Mouse (Mus musculus): ENCODE data around the gene Lrrc4b. TPM values are rescaled to one million over a fixed set of nuclear protein-coding genes. Genes with fewer than 3 reads are reported as not detected.

The Lrrc4b gene
- polyA plus RNA-seq, 1 experiment: not detected

- TF ChIP-seq POLR2A (IDR thresholded peaks at IDR 0.05; ENCODE audit: borderline replicate concordance, low read depth, low read length) (no peak), CTCF (IDR thresholded peaks at IDR 0.05; ENCODE audit: low read depth, low read length) (peak; percentile 72)
Measured at GRCm38 (mm10) chr7:44501563-44502115, 72.8 kb downstream of the Lrrc4b start.

GRCm38 (mm10) chr7:44507491-44507890 lies 78.7 kb downstream of the Lrrc4b start:
- TF ChIP-seq CTCF (IDR thresholded peaks at IDR 0.05; ENCODE audit: low read depth, low read length): no peak
- TF ChIP-seq POLR2A (IDR thresholded peaks at IDR 0.05; ENCODE audit: borderline replicate concordance, low read depth, low read length): no peak
- H3K4me3 ChIP-seq (ENCODE audit: insufficient read depth, low read length): no peak overlapping the region

More at GRCm38 (mm10) chr7:44501563-44502115, 72.8 kb downstream of the Lrrc4b start:
- Histone ChIP-seq H3K4me3 (ENCODE audit: insufficient read depth, low read length) (no peak overlapping the region), H3K27ac (ENCODE audit: insufficient read depth, low read depth, low read length) (no peak overlapping the region), H3K4me1 (ENCODE audit: control insufficient read depth, insufficient read depth, low read length) (peaks cover 5% of the 10 kb centered on the region)

More at GRCm38 (mm10) chr7:44507491-44507890, 78.7 kb downstream of the Lrrc4b start:
- Histone ChIP-seq H3K4me1 (ENCODE audit: control insufficient read depth, insufficient read depth, low read length) (no peaks in the 10 kb centered on the region), H3K27ac (ENCODE audit: insufficient read depth, low read depth, low read length) (no peak overlapping the region)

Other genes with a start within 250 kb of the Lrrc4b start
- not detected in 2 replicates for gene Klk1b24, start 240.8 kb upstream of the Lrrc4b start, polyA plus RNA-seq (2012; ENCODE audit: insufficient read depth, insufficient read length, missing spikeins)
- not detected in 2 replicates for gene Klk1b3, start 230.8 kb upstream of the Lrrc4b start, polyA plus RNA-seq (2012; ENCODE audit: insufficient read depth, insufficient read length, missing spikeins)
- not detected in 2 replicates for gene Klk1b4, start 221.6 kb upstream of the Lrrc4b start, polyA plus RNA-seq (2012; ENCODE audit: insufficient read depth, insufficient read length, missing spikeins)
- not detected in 2 replicates for gene Klk1b5, start 213.1 kb upstream of the Lrrc4b start, polyA plus RNA-seq (2012; ENCODE audit: insufficient read depth, insufficient read length, missing spikeins)
- not detected in 2 replicates for gene Klk1, start 203.7 kb upstream of the Lrrc4b start, polyA plus RNA-seq (2012; ENCODE audit: insufficient read depth, insufficient read length, missing spikeins)
- not detected in 2 replicates for gene Gm36864, start 192.8 kb upstream of the Lrrc4b start, polyA plus RNA-seq (2012; ENCODE audit: insufficient read depth, insufficient read length, missing spikeins)
- 1.0 and 1.6 TPM in 2 replicates for gene 1700028J19Rik, start 182.3 kb upstream of the Lrrc4b start, polyA plus RNA-seq (2012; ENCODE audit: insufficient read depth, insufficient read length, missing spikeins)
- 18.4 and 21.7 TPM in 2 replicates for gene 2410002F23Rik, start 182.3 kb upstream of the Lrrc4b start, polyA plus RNA-seq (2012; ENCODE audit: insufficient read depth, insufficient read length, missing spikeins)
- not detected in 2 replicates for gene Acp4, start 171.6 kb upstream of the Lrrc4b start, polyA plus RNA-seq (2012; ENCODE audit: insufficient read depth, insufficient read length, missing spikeins)
- gene Gm15517, start 167.6 kb upstream of the Lrrc4b start, polyA plus RNA-seq (2012; ENCODE audit: insufficient read depth, insufficient read length, missing spikeins): not detected in 2 replicates
- gene Clec11a, start 122.1 kb upstream of the Lrrc4b start, polyA plus RNA-seq (2012; ENCODE audit: insufficient read depth, insufficient read length, missing spikeins): 0.19 TPM in 1 of 2 replicates, not detected in the other
- not detected in 2 replicates for gene Shank1, start 118.8 kb upstream of the Lrrc4b start, polyA plus RNA-seq (2012; ENCODE audit: insufficient read depth, insufficient read length, missing spikeins)
- 0.62 and 0.89 TPM in 2 replicates for gene Syt3, start 44.9 kb upstream of the Lrrc4b start, polyA plus RNA-seq (2012; ENCODE audit: insufficient read depth, insufficient read length, missing spikeins)
- gene 1700008O03Rik, start 43.2 kb upstream of the Lrrc4b start, polyA plus RNA-seq (2012; ENCODE audit: insufficient read depth, insufficient read length, missing spikeins): 1.2 TPM in 1 of 2 replicates, not detected in the other
- gene Aspdh, start 36.4 kb downstream of the Lrrc4b start, polyA plus RNA-seq (2012; ENCODE audit: insufficient read depth, insufficient read length, missing spikeins): not detected in 2 replicates
- gene Josd2, start 39.0 kb downstream of the Lrrc4b start, polyA plus RNA-seq (2012; ENCODE audit: insufficient read depth, insufficient read length, missing spikeins): 46.7 and 51.3 TPM in 2 replicates
- gene Emc10, start 67.5 kb downstream of the Lrrc4b start, polyA plus RNA-seq (2012; ENCODE audit: insufficient read depth, insufficient read length, missing spikeins): 82.1 and 89.3 TPM in 2 replicates
- gene Fam71e1, start 67.6 kb downstream of the Lrrc4b start, polyA plus RNA-seq (2012; ENCODE audit: insufficient read depth, insufficient read length, missing spikeins): 2.1 and 2.9 TPM in 2 replicates
- not detected in 2 replicates for gene Mybpc2, start 95.6 kb downstream of the Lrrc4b start, polyA plus RNA-seq (2012; ENCODE audit: insufficient read depth, insufficient read length, missing spikeins)
- gene Spib, start 103.1 kb downstream of the Lrrc4b start, polyA plus RNA-seq (2012; ENCODE audit: insufficient read depth, insufficient read length, missing spikeins): 0.32 and 0.43 TPM in 2 replicates
- gene Pold1, start 119.8 kb downstream of the Lrrc4b start, polyA plus RNA-seq (2012; ENCODE audit: insufficient read depth, insufficient read length, missing spikeins): 18.7 and 25.8 TPM in 2 replicates
- 98.8 and 104 TPM in 2 replicates for gene Nr1h2, start 124.9 kb downstream of the Lrrc4b start, polyA plus RNA-seq (2012; ENCODE audit: insufficient read depth, insufficient read length, missing spikeins)
- gene Napsa, start 143.4 kb downstream of the Lrrc4b start, polyA plus RNA-seq (2012; ENCODE audit: insufficient read depth, insufficient read length, missing spikeins): 218 and 224 TPM in 2 replicates
- gene Kcnc3, start 161.6 kb downstream of the Lrrc4b start, polyA plus RNA-seq (2012; ENCODE audit: insufficient read depth, insufficient read length, missing spikeins): 0.36 and 1.6 TPM in 2 replicates
- gene Myh14, start 241.8 kb downstream of the Lrrc4b start, polyA plus RNA-seq (2012; ENCODE audit: insufficient read depth, insufficient read length, missing spikeins): not detected in 2 replicates

All from bone marrow macrophage, adult 2 months (primary cell).